Mouse (Mus musculus) liver, adult 2 months (tissue): Measurements from ENCODE around the gene Ubox5. TPM values are rescaled to one million over a fixed set of nuclear protein-coding genes. Genes with fewer than 3 reads are reported as not detected.

ENCODE experiments used
- DNase-seq: peaks from one replicate; pipeline ENCODE4 v3.0.0-alpha.2; 2011; ENCODE audit warnings: low read depth, low spot score; ENCODE audit errors: extremely low read depth
- H3K27ac ChIP-seq: fragments of 200-500 bp; replicated peaks from 2 replicates; pipeline ENCODE4 v1.5.1; 2012; ENCODE audit warnings: low read depth, mild to moderate bottlenecking, control low read depth, inconsistent platforms, low read length; ENCODE audit not compliant: insufficient read depth
- H3K27me3 ChIP-seq: fragments of 200-500 bp; 2 replicates; pipeline ENCODE4 v1.6.1; 2012; ENCODE audit warnings: mild to moderate bottlenecking, moderate library complexity, low read length, inconsistent platforms; ENCODE audit not compliant: control insufficient read depth, insufficient read depth
- H3K36me3 ChIP-seq: fragments of 200-500 bp; 2 replicates; pipeline ENCODE4 v1.6.1; 2012; ENCODE audit warnings: low read length, inconsistent platforms; ENCODE audit not compliant: control insufficient read depth, insufficient read depth
- H3K4me1 ChIP-seq: fragments of 200-500 bp; 2 replicates; pipeline ENCODE4 v1.6.1; 2011; ENCODE audit warnings: low read length; ENCODE audit not compliant: control insufficient read depth, insufficient read depth
- H3K4me3 ChIP-seq: fragments of 200-500 bp; 2 replicates; pipeline ENCODE4 v1.5.1; 2011; ENCODE audit warnings: low read depth, mild to moderate bottlenecking, control low read depth, low read length, moderate library complexity; ENCODE audit not compliant: insufficient read depth
- H3K79me2 ChIP-seq: fragments of 200-500 bp; 2 replicates; pipeline ENCODE4 v1.6.1; 2012; ENCODE audit warnings: inconsistent platforms, mild to moderate bottlenecking, low read length, moderate library complexity; ENCODE audit not compliant: control insufficient read depth, insufficient read depth
- H3K9ac ChIP-seq: fragments of 200-500 bp; 2 replicates; pipeline ENCODE4 v1.6.1; 2012; ENCODE audit warnings: low read depth, mild to moderate bottlenecking, control low read depth, inconsistent platforms, low read length
- CTCF ChIP-seq: fragments of 200-500 bp; IDR thresholded peaks from 2 replicates; pipeline ENCODE4 v1.5.1; 2011; ENCODE audit warnings: low read depth, low read length, control low read depth
- POLR2A ChIP-seq: fragments of 200-500 bp; IDR thresholded peaks from 2 replicates; pipeline ENCODE4 v1.6.1; 2011; ENCODE audit warnings: low read length, control low read depth; ENCODE audit not compliant: insufficient read depth; ENCODE audit errors: extremely low read depth
- WGBS: fragments of 180-500 bp; shearing (Covaris S2); methylation state at CpG from one replicate; pipeline ENCODE4 v1.1.7; 2018; 5-methylcytosine and 5-hydroxymethylcytosine counted together
- polyA plus RNA-seq: library from polyadenylated mRNA; depleted of rRNA; stranded (reverse); fragments of >200 nt; gene quantifications from 2 replicates; pipeline ENCODE4 v1.2.3, GENCODE M21; 2012; rRNA removed
- total RNA-seq: library from RNA; depleted of rRNA; stranded (reverse); fragments of >200 nt; gene quantifications from 2 replicates; pipeline ENCODE4 v1.2.3, GENCODE M21; 2014; rRNA removed

Gene Ubox5
- total and polyA plus RNA-seq, 2 experiments: 1.0 to 3.4 TPM

DNA sequence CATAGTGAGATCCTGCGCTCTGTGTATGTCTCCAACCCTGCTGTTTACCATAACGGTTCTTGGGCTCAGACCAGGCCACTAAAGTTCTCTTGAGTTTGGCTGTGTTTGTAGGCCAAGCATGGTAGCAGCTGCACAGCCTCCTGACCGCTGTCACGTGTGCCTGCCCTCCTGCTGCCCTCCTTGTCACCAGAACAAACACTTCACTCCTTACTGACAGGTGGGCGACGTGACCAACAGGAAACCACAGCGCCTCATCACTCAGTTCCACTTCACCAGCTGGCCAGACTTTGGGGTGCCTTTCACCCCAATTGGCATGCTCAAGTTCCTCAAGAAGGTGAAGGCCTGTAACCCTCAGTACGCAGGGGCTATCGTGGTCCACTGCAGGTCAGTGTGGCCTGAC, 89.6 kb downstream of the Ubox5 start:
- no peak overlapping the region for H3K27ac ChIP-seq
- no peak overlapping the region for H3K4me3 ChIP-seq
- 90% methylated on average over 9 of the region's 9 CpGs for WGBS
- no peaks in the 10 kb centered on the region for H3K79me2 ChIP-seq
- no peaks in the 10 kb centered on the region for H3K4me1 ChIP-seq
- TF ChIP-seq CTCF (no peak), POLR2A (no peak)
- no peaks in the 10 kb centered on the region for H3K27me3 ChIP-seq
- no peak for DNase-seq
- H3K36me3 ChIP-seq: peaks cover 43% of the 10 kb centered on the region
- no peak overlapping the region for H3K9ac ChIP-seq

Other genes with a start within 250 kb of the Ubox5 start
- 0.46 and 0.54 TPM in 2 replicates for gene Cpxm1, start 232.5 kb downstream of the Ubox5 start, total RNA-seq
- gene Cpxm1, start 232.5 kb downstream of the Ubox5 start, polyA plus RNA-seq: 1.4 and 1.6 TPM in 2 replicates
- not detected in 2 replicates for gene Gm28372, start 224.8 kb downstream of the Ubox5 start, total RNA-seq
- gene Gm28372, start 224.8 kb downstream of the Ubox5 start, polyA plus RNA-seq: not detected in 2 replicates
- gene 1700020A23Rik, start 224.8 kb downstream of the Ubox5 start, total RNA-seq: not detected in 2 replicates
- gene 1700020A23Rik, start 224.8 kb downstream of the Ubox5 start, polyA plus RNA-seq: not detected in 2 replicates
- not detected in 2 replicates for gene Tmem239, start 223.6 kb downstream of the Ubox5 start, total RNA-seq
- gene Tmem239, start 223.6 kb downstream of the Ubox5 start, polyA plus RNA-seq: not detected in 2 replicates
- gene Vps16, start 205.7 kb downstream of the Ubox5 start, total RNA-seq: 25.6 and 27.2 TPM in 2 replicates
- 22.6 and 43.2 TPM in 2 replicates for gene Vps16, start 205.7 kb downstream of the Ubox5 start, polyA plus RNA-seq
- gene Pced1a, start 205.3 kb downstream of the Ubox5 start, total RNA-seq: 6.3 and 7.2 TPM in 2 replicates
- 23.3 and 29.0 TPM in 2 replicates for gene Pced1a, start 205.3 kb downstream of the Ubox5 start, polyA plus RNA-seq
- gene Ptpra, start 179.8 kb downstream of the Ubox5 start, total RNA-seq: 24.8 and 25.9 TPM in 2 replicates
- 19.6 and 23.9 TPM in 2 replicates for gene Ptpra, start 179.8 kb downstream of the Ubox5 start, polyA plus RNA-seq
- 10.9 and 15.7 TPM in 2 replicates for gene Mrps26, start 66.3 kb downstream of the Ubox5 start, total RNA-seq
- gene Mrps26, start 66.3 kb downstream of the Ubox5 start, polyA plus RNA-seq: 38.1 and 38.4 TPM in 2 replicates
- not detected in 2 replicates for gene Oxt, start 53.9 kb downstream of the Ubox5 start, total RNA-seq
- gene Oxt, start 53.9 kb downstream of the Ubox5 start, polyA plus RNA-seq: not detected in 2 replicates
- not detected in 2 replicates for gene Avp, start 47.5 kb downstream of the Ubox5 start, total RNA-seq
- not detected in 2 replicates for gene Avp, start 47.5 kb downstream of the Ubox5 start, polyA plus RNA-seq
- gene Fastkd5, start within 50 bp of the Ubox5 start, total RNA-seq: 6.3 and 6.7 TPM in 2 replicates
- 2.0 and 2.1 TPM in 2 replicates for gene Fastkd5, start within 50 bp of the Ubox5 start, polyA plus RNA-seq
- gene Lzts3, start 12.8 kb upstream of the Ubox5 start, total RNA-seq: 8.0 and 11.3 TPM in 2 replicates
- 26.9 and 30.7 TPM in 2 replicates for gene Lzts3, start 12.8 kb upstream of the Ubox5 start, polyA plus RNA-seq
- gene Ddrgk1, start 34.6 kb upstream of the Ubox5 start, total RNA-seq: 67.1 and 86.0 TPM in 2 replicates
- 138 and 165 TPM in 2 replicates for gene Ddrgk1, start 34.6 kb upstream of the Ubox5 start, polyA plus RNA-seq
- 30.9 and 33.8 TPM in 2 replicates for gene Itpa, start 37.6 kb upstream of the Ubox5 start, total RNA-seq
- gene Itpa, start 37.6 kb upstream of the Ubox5 start, polyA plus RNA-seq: 22.3 and 24.1 TPM in 2 replicates
- gene Slc4a11, start 67.5 kb upstream of the Ubox5 start, total RNA-seq: not detected in 2 replicates
- gene Slc4a11, start 67.5 kb upstream of the Ubox5 start, polyA plus RNA-seq: 0.34 and 0.36 TPM in 2 replicates